Mouse (Mus musculus): ENCODE results near the gene Cldn20. TPM values are rescaled to one million over a fixed set of nuclear protein-coding genes. Genes with fewer than 3 reads are reported as not detected.
A peak's percentile ranks its signal among the peaks of the same experiment; 100 is the strongest.

Cldn20 gene
- polyA plus RNA-seq, 1 experiment from 2014 or later: not detected

- H3K27me3 ChIP-seq (replicated peaks; ENCODE audit: control insufficient read depth, insufficient read depth, low read length): no peaks in the 10 kb centered on the region
- 0 out of 2 replicates have a peak, but pooled peaks cover 2% of the 10 kb centered on the region for H3K36me3 ChIP-seq (ENCODE audit: control insufficient read depth, insufficient read depth, low read length)
- H3K9me3 ChIP-seq (ENCODE audit: control insufficient read depth, low read length): no peaks in the 10 kb centered on the region
- ATAC-seq: no peak
- no peak overlapping the region for H3K27ac ChIP-seq (ENCODE audit: low read depth, low read length)
- 84% methylated on average over 5 of the region's 5 CpGs for WGBS
- no peak overlapping the region for H3K4me2 ChIP-seq (ENCODE audit: low read length)
- H3K4me1 ChIP-seq (ENCODE audit: control insufficient read depth, insufficient read depth, low read depth, low read length): no peaks in the 10 kb centered on the region
- no peak overlapping the region for H3K4me3 ChIP-seq (ENCODE audit: low read length)
- H3K9ac ChIP-seq (ENCODE audit: low read depth, low read length): no peak overlapping the region
These were observed 8.7 kb downstream of the Cldn20 start for GRCm38 (mm10) chr17:3541033-3541432.

GRCm38 (mm10) chr17:3547725-3548124, 15.4 kb downstream of the Cldn20 start:
- Histone ChIP-seq H3K27me3 (replicated peaks; ENCODE audit: control insufficient read depth, insufficient read depth, low read length) (no peaks in the 10 kb centered on the region), H3K4me3 (ENCODE audit: low read length) (no peak overlapping the region), H3K9me3 (ENCODE audit: control insufficient read depth, low read length) (no peaks in the 10 kb centered on the region), H3K27ac (ENCODE audit: low read depth, low read length) (no peak overlapping the region), H3K4me2 (ENCODE audit: low read length) (no peak overlapping the region), H3K4me1 (ENCODE audit: control insufficient read depth, insufficient read depth, low read depth, low read length) (no peaks in the 10 kb centered on the region), H3K36me3 (ENCODE audit: control insufficient read depth, insufficient read depth, low read length) (0 out of 2 replicates have a peak, but pooled peaks cover 2% of the 10 kb centered on the region), H3K9ac (ENCODE audit: low read depth, low read length) (no peak overlapping the region)
- 57% methylated on average over 7 of the region's 7 CpGs for WGBS
- no peak for ATAC-seq

DNA sequence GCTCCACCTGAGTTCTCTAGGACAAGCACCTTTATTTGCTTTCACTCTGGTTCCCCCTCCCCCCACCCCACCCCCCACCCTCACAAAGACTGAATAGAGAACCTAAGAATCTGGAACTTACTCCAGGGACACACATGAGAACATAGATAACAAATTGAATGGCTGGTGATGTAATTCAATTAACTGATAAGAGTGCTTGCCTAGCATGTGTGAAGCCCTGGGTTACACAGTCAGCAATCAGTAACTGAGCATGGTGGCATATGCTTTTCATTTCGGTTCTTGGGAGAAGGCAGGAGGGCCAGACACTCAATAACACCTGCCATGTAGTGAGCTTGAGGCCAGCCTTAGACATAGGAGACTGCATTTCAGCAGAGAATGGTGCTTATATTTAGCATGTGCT, 23.9 kb downstream of the Cldn20 start:
- WGBS: 77% methylated on average over 1 of the region's 1 CpGs
- H3K4me2 ChIP-seq (ENCODE audit: low read length): no peak overlapping the region
- no peak overlapping the region for H3K4me3 ChIP-seq (ENCODE audit: low read length)

GRCm38 (mm10) chr17:3557331-3558311, 25.3 kb downstream of the Cldn20 start, which contains the start of gene Tfb1m:
Gene Tfb1m (minus strand): TSS chr17:3557781.
- ATAC-seq: peak; percentile 100
- H3K4me3 ChIP-seq (ENCODE audit: low read length): peak within 1 kb of the TSS; percentile 58
- H3K4me1 ChIP-seq (ENCODE audit: control insufficient read depth, insufficient read depth, low read depth, low read length): peaks cover 4% of the 10 kb centered on the region
- peak within 1 kb of the TSS; percentile 87 for H3K27ac ChIP-seq (ENCODE audit: low read depth, low read length)
- peak within 1 kb of the TSS; percentile 81 for H3K4me2 ChIP-seq (ENCODE audit: low read length)
- H3K9me3 ChIP-seq (ENCODE audit: control insufficient read depth, low read length): no peaks in the 10 kb centered on the region
- H3K27me3 ChIP-seq (replicated peaks; ENCODE audit: control insufficient read depth, insufficient read depth, low read length): no peaks in the 10 kb centered on the region
- H3K36me3 ChIP-seq (ENCODE audit: control insufficient read depth, insufficient read depth, low read length): no peaks in the 10 kb centered on the region; the same call in 1 of the 2 replicates
- peak within 1 kb of the TSS; percentile 65 for H3K9ac ChIP-seq (ENCODE audit: low read depth, low read length)
- under 1% methylated on average over 60 of the region's 60 CpGs for WGBS

More for the DNA sequence above, 23.9 kb downstream of the Cldn20 start:
- H3K9ac ChIP-seq (ENCODE audit: low read depth, low read length): no peak overlapping the region
- H3K36me3 ChIP-seq (ENCODE audit: control insufficient read depth, insufficient read depth, low read length): peaks cover 2% of the 10 kb centered on the region; the same call in 1 of the 2 replicates
- no peaks in the 10 kb centered on the region for H3K27me3 ChIP-seq (replicated peaks; ENCODE audit: control insufficient read depth, insufficient read depth, low read length)
- no peaks in the 10 kb centered on the region for H3K9me3 ChIP-seq (ENCODE audit: control insufficient read depth, low read length)
- H3K27ac ChIP-seq (ENCODE audit: low read depth, low read length): no peak overlapping the region
- H3K4me1 ChIP-seq (ENCODE audit: control insufficient read depth, insufficient read depth, low read depth, low read length): peaks cover 4% of the 10 kb centered on the region
- ATAC-seq: no peak

GRCm38 (mm10) chr17:3558356-3558870, 26.1 kb downstream of the Cldn20 start:
- Histone ChIP-seq H3K4me2 (ENCODE audit: low read length) (peak overlapping the region; percentile 54), H3K4me3 (ENCODE audit: low read length) (peak overlapping the region; percentile 58), H3K27ac (ENCODE audit: low read depth, low read length) (peak overlapping the region; percentile 21), H3K9me3 (ENCODE audit: control insufficient read depth, low read length) (no peaks in the 10 kb centered on the region), H3K27me3 (replicated peaks; ENCODE audit: control insufficient read depth, insufficient read depth, low read length) (no peaks in the 10 kb centered on the region), H3K4me1 (ENCODE audit: control insufficient read depth, insufficient read depth, low read depth, low read length) (peaks cover 4% of the 10 kb centered on the region), H3K36me3 (ENCODE audit: control insufficient read depth, insufficient read depth, low read length) (no peaks in the 10 kb centered on the region; the same call in 1 of the 2 replicates), H3K9ac (ENCODE audit: low read depth, low read length) (no peak overlapping the region)
- WGBS: 63% methylated on average over 9 of the region's 9 CpGs
- no peak for ATAC-seq

DNA sequence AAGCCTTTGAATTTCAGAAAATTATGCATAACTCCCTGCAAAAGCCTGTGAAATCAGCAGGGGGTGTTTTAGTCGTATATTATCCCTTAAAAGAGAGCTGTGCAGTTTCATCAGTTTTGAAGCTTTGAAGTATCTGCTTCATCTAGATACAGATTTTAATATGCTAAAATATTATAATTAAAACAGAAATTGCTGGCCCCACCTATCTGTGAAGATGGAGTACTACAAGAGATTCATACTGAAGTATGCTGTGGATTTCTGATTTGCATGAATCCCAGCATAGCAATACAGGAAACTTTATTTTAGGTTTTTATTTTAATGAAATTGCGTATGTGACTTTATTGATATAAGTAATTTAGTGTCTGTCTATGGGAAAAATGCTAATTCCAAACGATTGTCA, 28.2 kb downstream of the Cldn20 start:
- ATAC-seq: no peak
- no peak overlapping the region for H3K27ac ChIP-seq (ENCODE audit: low read depth, low read length)
- H3K4me1 ChIP-seq (ENCODE audit: control insufficient read depth, insufficient read depth, low read depth, low read length): peaks cover 4% of the 10 kb centered on the region
- H3K36me3 ChIP-seq (ENCODE audit: control insufficient read depth, insufficient read depth, low read length): no peaks in the 10 kb centered on the region
- no peak overlapping the region for H3K9ac ChIP-seq (ENCODE audit: low read depth, low read length)
- 62% methylated on average over 3 of the region's 3 CpGs for WGBS
- no peaks in the 10 kb centered on the region for H3K27me3 ChIP-seq (replicated peaks; ENCODE audit: control insufficient read depth, insufficient read depth, low read length)
- H3K9me3 ChIP-seq (ENCODE audit: control insufficient read depth, low read length): no peaks in the 10 kb centered on the region
- no peak overlapping the region for H3K4me2 ChIP-seq (ENCODE audit: low read length)
- H3K4me3 ChIP-seq (ENCODE audit: low read length): no peak overlapping the region

- Histone ChIP-seq H3K4me2 (ENCODE audit: low read length) (no peak overlapping the region), H3K36me3 (ENCODE audit: control insufficient read depth, insufficient read depth, low read length) (no peaks in the 10 kb centered on the region), H3K4me3 (ENCODE audit: low read length) (no peak overlapping the region), H3K4me1 (ENCODE audit: control insufficient read depth, insufficient read depth, low read depth, low read length) (no peaks in the 10 kb centered on the region; the same call in none of the 2 replicates), H3K9me3 (ENCODE audit: control insufficient read depth, low read length) (no peaks in the 10 kb centered on the region), H3K27me3 (replicated peaks; ENCODE audit: control insufficient read depth, insufficient read depth, low read length) (no peaks in the 10 kb centered on the region), H3K27ac (ENCODE audit: low read depth, low read length) (no peak overlapping the region), H3K9ac (ENCODE audit: low read depth, low read length) (no peak overlapping the region)
- ATAC-seq: no peak
- 59% methylated on average over 8 of the region's 8 CpGs for WGBS
These were observed 30.1 kb downstream of the Cldn20 start for GRCm38 (mm10) chr17:3562405-3562804.

DNA sequence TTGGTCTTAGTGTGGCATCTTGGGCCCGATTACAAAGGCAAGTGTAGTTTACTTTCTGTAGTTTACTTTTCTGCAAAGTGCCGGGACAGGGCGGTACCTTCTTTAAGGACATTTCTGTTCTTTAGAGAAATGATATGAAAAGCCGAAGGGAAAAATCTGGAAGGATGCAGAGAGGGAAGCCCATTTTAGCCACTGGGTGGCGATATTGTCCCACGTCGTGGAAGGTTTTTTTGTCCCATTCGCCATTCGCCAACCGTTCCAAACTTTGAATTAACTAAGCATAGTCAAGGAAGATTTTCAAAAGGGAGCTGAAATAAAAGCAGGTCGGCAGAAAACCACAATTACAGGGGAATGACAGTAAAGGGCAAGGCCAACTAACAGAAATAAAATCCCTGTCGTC, 38.5 kb downstream of the Cldn20 start:
- no peaks in the 10 kb centered on the region for H3K27me3 ChIP-seq (replicated peaks; ENCODE audit: control insufficient read depth, insufficient read depth, low read length)
- no peak for ATAC-seq
- no peak overlapping the region for H3K27ac ChIP-seq (ENCODE audit: low read depth, low read length)
- H3K36me3 ChIP-seq (ENCODE audit: control insufficient read depth, insufficient read depth, low read length): no peaks in the 10 kb centered on the region
- WGBS: 4% methylated on average over 12 of the region's 12 CpGs
- H3K4me3 ChIP-seq (ENCODE audit: low read length): no peak overlapping the region
- no peak overlapping the region for H3K9ac ChIP-seq (ENCODE audit: low read depth, low read length)
- no peaks in the 10 kb centered on the region for H3K9me3 ChIP-seq (ENCODE audit: control insufficient read depth, low read length)
- peak overlapping the region; percentile 23; the same call in 1 of the 2 replicates for H3K4me2 ChIP-seq (ENCODE audit: low read length)
- H3K4me1 ChIP-seq (ENCODE audit: control insufficient read depth, insufficient read depth, low read depth, low read length): peaks cover 2% of the 10 kb centered on the region; the same call in 1 of the 2 replicates

Data from hindbrain, embryonic 16.5 days (tissue).